Mouse (Mus musculus): Measurements from ENCODE around the gene Tusc2.

DNA sequence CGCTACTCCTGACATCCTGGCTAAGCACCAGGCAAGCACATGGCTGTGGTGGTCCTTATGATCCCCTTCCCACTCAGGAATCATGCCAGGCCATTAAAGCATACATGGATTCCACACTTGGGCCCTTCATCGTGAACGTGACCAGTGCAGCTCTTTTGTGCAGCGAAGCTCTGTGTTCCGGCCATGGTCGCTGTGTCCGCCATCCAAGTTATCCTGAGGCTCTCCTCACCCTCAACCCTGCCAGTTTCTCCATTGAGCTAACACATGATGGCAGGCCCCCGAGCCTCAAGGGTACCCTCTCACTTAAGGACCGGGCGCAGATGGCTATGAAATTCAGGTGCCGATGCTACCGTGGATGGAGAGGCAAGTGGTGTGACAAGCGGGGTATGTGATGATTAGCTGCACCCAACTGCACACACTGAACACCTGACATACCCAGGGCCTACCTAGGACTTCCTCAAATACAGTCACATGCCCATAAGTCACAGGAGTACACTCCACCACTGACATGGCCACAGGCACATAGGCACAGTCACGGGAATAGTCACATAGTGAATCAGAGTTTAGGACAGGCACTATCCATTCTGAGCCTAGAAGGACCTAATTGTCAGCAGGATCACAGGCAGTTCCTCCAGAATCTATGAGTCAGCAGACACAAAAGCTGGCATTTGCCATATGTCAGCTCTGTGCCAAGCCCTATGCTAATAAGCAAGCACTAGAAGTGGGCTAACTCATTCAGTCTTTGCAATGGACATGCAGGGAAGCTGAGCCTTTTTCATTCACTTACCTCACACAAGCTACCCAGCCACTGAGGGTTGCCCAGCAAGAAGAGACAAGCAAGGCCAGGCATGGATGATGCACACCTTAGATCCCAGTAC is 16.2 kb downstream of the Tusc2 start:
- no peak for TF ChIP-seq POLR2A (IDR thresholded peaks at IDR 0.05; ENCODE audit: borderline replicate concordance, low read depth, low read length)
- no peak for TF ChIP-seq CTCF (IDR thresholded peaks at IDR 0.05; ENCODE audit: low read depth, low read length)
